Mouse (Mus musculus): ENCODE data around the gene Tox2. TPM values are rescaled to one million over a fixed set of nuclear protein-coding genes. Genes with fewer than 3 reads are reported as not detected.

Tox2 gene
- polyA plus RNA-seq, 1 experiment, result 0.03 TPM

- no peaks in the 10 kb centered on the region for H3K9me3 ChIP-seq (ENCODE audit: control insufficient read depth, low read length)
- TF ChIP-seq TAL1 (IDR thresholded peaks at IDR 0.05; ENCODE audit: low read length) (no peak), GATA1 (IDR thresholded peaks at IDR 0.05; ENCODE audit: low read length) (no peak)
- H3K4me3 ChIP-seq (replicated peaks), result no peak overlapping the region
- H3K27me3 ChIP-seq (ENCODE audit: control insufficient read depth), result no peaks in the 10 kb centered on the region
- H3K36me3 ChIP-seq (ENCODE audit: control insufficient read depth), result no peaks in the 10 kb centered on the region
- H3K4me1 ChIP-seq (ENCODE audit: control insufficient read depth), result no peaks in the 10 kb centered on the region
These were observed 15.6 kb downstream of the Tox2 start for GRCm38 (mm10) chr2:163218571-163218970.

- no peak for TF ChIP-seq GATA1 (IDR thresholded peaks at IDR 0.05; ENCODE audit: low read length)
- TF ChIP-seq TAL1 (IDR thresholded peaks at IDR 0.05; ENCODE audit: low read length), result no peak
- Histone ChIP-seq H3K4me1 (ENCODE audit: control insufficient read depth) (no peaks in the 10 kb centered on the region), H3K36me3 (ENCODE audit: control insufficient read depth) (no peaks in the 10 kb centered on the region), H3K27me3 (ENCODE audit: control insufficient read depth) (no peaks in the 10 kb centered on the region), H3K4me3 (replicated peaks) (no peak overlapping the region), H3K9me3 (ENCODE audit: control insufficient read depth, low read length) (no peaks in the 10 kb centered on the region)
These were observed 16.5 kb downstream of the Tox2 start for GRCm38 (mm10) chr2:163219447-163219846.

- H3K4me3 ChIP-seq (replicated peaks), result no peak overlapping the region
- H3K9me3 ChIP-seq (ENCODE audit: control insufficient read depth, low read length), result no peaks in the 10 kb centered on the region
- no peaks in the 10 kb centered on the region for H3K4me1 ChIP-seq (ENCODE audit: control insufficient read depth)
- no peak for TF ChIP-seq TAL1 (IDR thresholded peaks at IDR 0.05; ENCODE audit: low read length)
- TF ChIP-seq GATA1 (IDR thresholded peaks at IDR 0.05; ENCODE audit: low read length), result no peak
- H3K27me3 ChIP-seq (ENCODE audit: control insufficient read depth), result no peaks in the 10 kb centered on the region
- H3K36me3 ChIP-seq (ENCODE audit: control insufficient read depth), result no peaks in the 10 kb centered on the region
These were observed 17.8 kb downstream of the Tox2 start for GRCm38 (mm10) chr2:163220706-163221105.

- H3K4me1 ChIP-seq (ENCODE audit: control insufficient read depth), result peaks cover 2% of the 10 kb centered on the region
- H3K4me3 ChIP-seq (replicated peaks), result no peak overlapping the region
- no peak for TF ChIP-seq TAL1 (IDR thresholded peaks at IDR 0.05; ENCODE audit: low read length)
- no peak for TF ChIP-seq GATA1 (IDR thresholded peaks at IDR 0.05; ENCODE audit: low read length)
- H3K36me3 ChIP-seq (ENCODE audit: control insufficient read depth), result no peaks in the 10 kb centered on the region
- no peaks in the 10 kb centered on the region for H3K9me3 ChIP-seq (ENCODE audit: control insufficient read depth, low read length)
- H3K27me3 ChIP-seq (ENCODE audit: control insufficient read depth), result peaks cover 7% of the 10 kb centered on the region; the same call in 1 of the 2 replicates
These were observed 22.4 kb downstream of the Tox2 start for GRCm38 (mm10) chr2:163225302-163225701.

GRCm38 (mm10) chr2:163229050-163229449 lies 26.1 kb downstream of the Tox2 start:
- TF ChIP-seq GATA1 (IDR thresholded peaks at IDR 0.05; ENCODE audit: low read length) (no peak), TAL1 (IDR thresholded peaks at IDR 0.05; ENCODE audit: low read length) (no peak)
- Histone ChIP-seq H3K4me3 (replicated peaks) (no peak overlapping the region), H3K36me3 (ENCODE audit: control insufficient read depth) (no peaks in the 10 kb centered on the region), H3K27me3 (ENCODE audit: control insufficient read depth) (peaks cover 7% of the 10 kb centered on the region; the same call in 1 of the 2 replicates), H3K9me3 (ENCODE audit: control insufficient read depth, low read length) (no peaks in the 10 kb centered on the region), H3K4me1 (ENCODE audit: control insufficient read depth) (peaks cover 2% of the 10 kb centered on the region)

GRCm38 (mm10) chr2:163231781-163232534 lies 29.0 kb downstream of the Tox2 start:
- H3K4me3 ChIP-seq (replicated peaks), result no peak overlapping the region
- peaks cover 2% of the 10 kb centered on the region for H3K4me1 ChIP-seq (ENCODE audit: control insufficient read depth)
- no peaks in the 10 kb centered on the region for H3K36me3 ChIP-seq (ENCODE audit: control insufficient read depth)
- no peak for TF ChIP-seq GATA1 (IDR thresholded peaks at IDR 0.05; ENCODE audit: low read length)
- no peak for TF ChIP-seq TAL1 (IDR thresholded peaks at IDR 0.05; ENCODE audit: low read length)
- peaks cover 7% of the 10 kb centered on the region; the same call in 1 of the 2 replicates for H3K27me3 ChIP-seq (ENCODE audit: control insufficient read depth)
- no peaks in the 10 kb centered on the region for H3K9me3 ChIP-seq (ENCODE audit: control insufficient read depth, low read length)

GRCm38 (mm10) chr2:163233666-163234065 lies 30.7 kb downstream of the Tox2 start:
- Histone ChIP-seq H3K27me3 (ENCODE audit: control insufficient read depth) (peaks cover 7% of the 10 kb centered on the region; the same call in 1 of the 2 replicates), H3K4me1 (ENCODE audit: control insufficient read depth) (peaks cover 2% of the 10 kb centered on the region)

GRCm38 (mm10) chr2:163236057-163236456 lies 33.1 kb downstream of the Tox2 start:
- no peaks in the 10 kb centered on the region for H3K9me3 ChIP-seq (ENCODE audit: control insufficient read depth, low read length)
- TF ChIP-seq GATA1 (IDR thresholded peaks at IDR 0.05; ENCODE audit: low read length) (no peak), TAL1 (IDR thresholded peaks at IDR 0.05; ENCODE audit: low read length) (no peak)
- no peaks in the 10 kb centered on the region for H3K27me3 ChIP-seq (ENCODE audit: control insufficient read depth)
- no peaks in the 10 kb centered on the region for H3K4me1 ChIP-seq (ENCODE audit: control insufficient read depth)
- no peaks in the 10 kb centered on the region for H3K36me3 ChIP-seq (ENCODE audit: control insufficient read depth)
- no peak overlapping the region for H3K4me3 ChIP-seq (replicated peaks)

More at GRCm38 (mm10) chr2:163233666-163234065, 30.7 kb downstream of the Tox2 start:
- TF ChIP-seq TAL1 (IDR thresholded peaks at IDR 0.05; ENCODE audit: low read length), result no peak
- no peak for TF ChIP-seq GATA1 (IDR thresholded peaks at IDR 0.05; ENCODE audit: low read length)
- no peak overlapping the region for H3K4me3 ChIP-seq (replicated peaks)
- no peaks in the 10 kb centered on the region for H3K36me3 ChIP-seq (ENCODE audit: control insufficient read depth)
- no peaks in the 10 kb centered on the region for H3K9me3 ChIP-seq (ENCODE audit: control insufficient read depth, low read length)

GRCm38 (mm10) chr2:163237999-163238529 lies 35.1 kb downstream of the Tox2 start:
- Histone ChIP-seq H3K27me3 (ENCODE audit: control insufficient read depth) (no peaks in the 10 kb centered on the region), H3K4me1 (ENCODE audit: control insufficient read depth) (no peaks in the 10 kb centered on the region)

More at GRCm38 (mm10) chr2:163237999-163238529, 35.1 kb downstream of the Tox2 start:
- TF ChIP-seq GATA1 (IDR thresholded peaks at IDR 0.05; ENCODE audit: low read length), result no peak
- no peak for TF ChIP-seq TAL1 (IDR thresholded peaks at IDR 0.05; ENCODE audit: low read length)
- Histone ChIP-seq H3K4me3 (replicated peaks) (no peak overlapping the region), H3K9me3 (ENCODE audit: control insufficient read depth, low read length) (no peaks in the 10 kb centered on the region), H3K36me3 (ENCODE audit: control insufficient read depth) (no peaks in the 10 kb centered on the region)

Measured in erythroblast, embryonic 14.5 days (primary cell).